Mouse (Mus musculus) intestine, postnatal 0 days (tissue): ENCODE data around the gene Plxna2. TPM values are rescaled to one million over a fixed set of nuclear protein-coding genes. Genes with fewer than 3 reads are reported as not detected.

ENCODE experiments used
- ATAC-seq: fragments of 200-750 bp; cut with Nextera tagmentation; 2 replicates; pipeline ENCODE4 v1.8.0; 2017; ENCODE audit warnings: mild to moderate bottlenecking, moderate TSS enrichment, moderate library complexity
- H3K27ac ChIP-seq: fragments of 300-500 bp; sonication (generic); 2 replicates; pipeline ENCODE4 v1.5.1; 2014; ENCODE audit warnings: mild to moderate bottlenecking, low read depth, low read length, moderate library complexity
- H3K27me3 ChIP-seq: fragments of 300-500 bp; sonication (generic); replicated peaks from 2 replicates; pipeline ENCODE4 v1.6.1; 2014; ENCODE audit warnings: low read length, mixed read lengths; ENCODE audit not compliant: control insufficient read depth, insufficient read depth
- H3K36me3 ChIP-seq: fragments of 300-500 bp; sonication (generic); 2 replicates; pipeline ENCODE4 v1.6.1; 2014; ENCODE audit warnings: mild to moderate bottlenecking, moderate library complexity; ENCODE audit not compliant: control insufficient read depth, insufficient read depth
- H3K4me1 ChIP-seq: fragments of 300-500 bp; sonication (generic); replicated peaks from 2 replicates; pipeline ENCODE4 v1.6.1; 2014; ENCODE audit warnings: antibody characterized with exemption, low read length, mixed read lengths; ENCODE audit not compliant: control insufficient read depth, insufficient read depth
- H3K4me2 ChIP-seq: fragments of 300-500 bp; sonication (generic); replicated peaks from 2 replicates; pipeline ENCODE4 v1.6.1; 2014; ENCODE audit warnings: low read depth, mild to moderate bottlenecking, moderate library complexity
- H3K4me3 ChIP-seq: fragments of 300-500 bp; sonication (generic); 2 replicates; pipeline ENCODE4 v1.5.1; 2014; ENCODE audit warnings: low read depth, low read length
- H3K9ac ChIP-seq: fragments of 300-500 bp; sonication (generic); 2 replicates; pipeline ENCODE4 v1.6.1; 2014; ENCODE audit warnings: mild to moderate bottlenecking, low read depth, low read length
- H3K9me3 ChIP-seq: fragments of 300-500 bp; sonication (generic); 2 replicates; pipeline ENCODE4 v1.6.1; 2016; ENCODE audit warnings: mixed run types; ENCODE audit not compliant: control insufficient read depth
- CTCF ChIP-seq: sonication (generic); IDR thresholded peaks from 2 replicates; pipeline ENCODE4 v1.5.1; 2016; ENCODE audit warnings: low read depth, mild to moderate bottlenecking, control low read depth, antibody characterized with exemption, moderate library complexity
- WGBS: fragments of 180-500 bp; shearing (Covaris S2); extraction: QIAGEN DNeasy Blood & Tissue Kit; methylation state at CpG from one replicate; pipeline ENCODE4 v1.1.7; 2014; 5-methylcytosine and 5-hydroxymethylcytosine counted together
- polyA plus RNA-seq: library from polyadenylated mRNA; unstranded; fragments of >200 nt; fragmentation: Nextera tagmentation; extraction: Ambion mirVana; gene quantifications from 2 replicates; pipeline ENCODE4 v1.2.1, GENCODE M21; 2015

The Plxna2 gene
- polyA plus RNA-seq, 1 experiment from 2014 or later, result 4.1 TPM

DNA sequence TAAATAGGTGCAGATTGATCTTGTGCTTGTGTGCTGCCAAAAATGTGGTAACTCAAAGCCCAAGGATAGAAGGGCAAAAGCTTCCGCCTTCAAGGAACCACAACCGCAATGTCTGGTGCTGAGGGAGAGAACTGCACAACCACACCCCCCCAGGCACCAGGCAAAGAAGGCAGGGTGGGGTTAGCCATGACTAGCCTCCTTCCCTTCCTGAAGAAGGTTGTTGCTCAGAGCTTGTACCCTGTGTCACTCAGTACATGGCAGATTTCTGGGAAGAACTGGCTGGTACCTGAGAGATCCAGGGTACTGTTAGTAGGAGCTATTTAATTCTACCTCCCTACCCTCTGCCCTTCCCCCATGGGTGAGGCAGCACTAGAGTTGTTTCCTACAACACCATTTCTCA, 8.1 kb downstream of the Plxna2 start:
- Histone ChIP-seq H3K27ac (no peak overlapping the region), H3K4me2 (no peak overlapping the region), H3K9me3 (no peaks in the 10 kb centered on the region), H3K27me3 (no peaks in the 10 kb centered on the region), H3K36me3 (no peaks in the 10 kb centered on the region), H3K4me1 (peaks cover 5% of the 10 kb centered on the region; the same call in 1 of the 2 replicates), H3K9ac (no peak overlapping the region), H3K4me3 (no peak overlapping the region)
- no peak for TF ChIP-seq CTCF
- WGBS, result 72% methylated on average over 2 of the region's 2 CpGs
- no peak for ATAC-seq

DNA sequence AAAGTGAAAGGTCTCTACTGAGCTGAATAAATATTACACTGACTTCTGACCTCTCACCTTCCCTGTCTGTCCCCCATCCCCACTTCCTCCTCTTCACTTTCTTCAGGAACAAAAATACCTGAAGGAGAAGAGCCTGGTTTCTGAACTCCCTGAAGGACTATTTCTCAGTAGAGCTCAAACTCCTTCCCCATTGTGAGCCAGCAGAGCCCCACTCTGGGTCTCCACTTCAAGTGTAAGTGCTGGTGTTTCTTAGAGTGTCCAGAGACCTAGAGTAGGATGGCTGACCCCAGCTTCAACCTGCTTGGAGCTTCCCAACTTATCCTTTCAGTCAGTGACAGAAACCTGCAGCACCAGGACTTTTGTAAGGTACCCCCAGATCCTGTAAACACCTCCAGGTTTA, 9.3 kb downstream of the Plxna2 start:
- peaks cover 5% of the 10 kb centered on the region for H3K4me1 ChIP-seq
- H3K9ac ChIP-seq, result no peak overlapping the region
- ATAC-seq, result no peak
- H3K9me3 ChIP-seq, result no peaks in the 10 kb centered on the region
- no peak overlapping the region for H3K4me3 ChIP-seq
- H3K27ac ChIP-seq, result no peak overlapping the region
- H3K4me2 ChIP-seq, result no peak overlapping the region
- TF ChIP-seq CTCF, result no peak
- no peaks in the 10 kb centered on the region for H3K27me3 ChIP-seq
- no peaks in the 10 kb centered on the region for H3K36me3 ChIP-seq

DNA sequence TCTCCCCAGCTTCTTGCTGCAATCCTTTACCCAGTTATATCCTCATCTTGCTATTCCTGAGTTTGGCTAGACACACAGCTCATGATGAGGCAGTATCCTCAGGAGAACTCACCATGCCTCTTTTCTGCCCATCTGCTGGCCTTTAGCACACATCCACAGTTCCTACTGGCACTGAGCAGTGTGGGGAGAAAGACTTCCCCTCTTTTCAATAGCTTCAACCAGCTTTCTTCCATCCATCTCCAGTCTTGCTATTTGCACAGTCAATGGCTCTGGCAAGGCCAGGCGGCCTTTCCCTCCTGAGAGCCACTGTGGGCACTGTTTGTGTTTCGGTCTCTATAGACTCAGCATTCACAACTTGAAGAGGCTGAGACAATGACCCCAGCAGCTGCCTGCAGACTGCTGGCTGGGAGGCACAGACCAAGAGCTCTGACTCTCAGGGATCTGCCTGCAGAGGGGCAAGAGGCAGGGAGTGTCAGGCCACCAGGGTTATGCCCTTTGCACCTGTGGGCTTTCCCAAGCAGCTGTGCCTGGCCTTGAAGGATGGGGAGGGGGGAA, 11.2 kb downstream of the Plxna2 start:
- no peak for TF ChIP-seq CTCF
- Histone ChIP-seq H3K27ac (no peak overlapping the region), H3K4me1 (peaks cover 1% of the 10 kb centered on the region), H3K9me3 (no peaks in the 10 kb centered on the region), H3K36me3 (no peaks in the 10 kb centered on the region), H3K4me3 (no peak overlapping the region), H3K9ac (no peak overlapping the region), H3K27me3 (no peaks in the 10 kb centered on the region), H3K4me2 (no peak overlapping the region)
- ATAC-seq, result no peak
- WGBS, result 72% methylated on average over 2 of the region's 2 CpGs

DNA sequence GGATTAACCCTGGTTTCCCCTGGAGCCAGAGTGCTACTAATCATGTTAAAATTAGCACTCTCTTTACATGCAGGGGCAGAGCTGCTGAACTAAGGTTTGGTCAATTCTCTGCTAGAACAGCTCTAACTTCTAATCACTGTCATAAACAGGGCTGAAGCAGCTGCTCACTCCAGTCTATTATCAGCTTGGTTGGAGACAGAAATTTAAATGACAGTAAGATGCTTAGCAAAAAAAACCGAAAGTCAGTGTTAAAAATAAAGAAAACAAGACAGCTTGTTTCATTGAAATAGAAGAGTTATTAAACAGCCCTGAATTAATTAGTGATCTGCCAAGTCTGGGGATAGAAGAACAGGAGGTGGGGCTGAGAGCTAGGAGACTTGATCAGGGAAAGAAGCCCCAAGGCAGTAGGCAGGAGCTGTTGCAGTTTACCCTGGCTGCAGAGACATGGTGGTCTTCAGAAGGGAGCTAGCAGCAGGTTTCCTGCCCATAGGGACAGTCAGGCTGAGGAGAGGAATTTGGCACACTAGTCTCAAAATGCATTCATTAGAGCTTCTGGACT, 12.6 kb downstream of the Plxna2 start:
- no peaks in the 10 kb centered on the region for H3K36me3 ChIP-seq
- 58% methylated on average over 1 of the region's 1 CpGs for WGBS
- ATAC-seq, result no peak
- no peak overlapping the region for H3K4me3 ChIP-seq
- peaks cover 3% of the 10 kb centered on the region; the same call in 1 of the 2 replicates for H3K4me1 ChIP-seq
- H3K9me3 ChIP-seq, result no peaks in the 10 kb centered on the region
- H3K27me3 ChIP-seq, result no peaks in the 10 kb centered on the region
- TF ChIP-seq CTCF, result no peak
- H3K9ac ChIP-seq, result no peak overlapping the region
- no peak overlapping the region for H3K27ac ChIP-seq
- H3K4me2 ChIP-seq, result no peak overlapping the region

DNA sequence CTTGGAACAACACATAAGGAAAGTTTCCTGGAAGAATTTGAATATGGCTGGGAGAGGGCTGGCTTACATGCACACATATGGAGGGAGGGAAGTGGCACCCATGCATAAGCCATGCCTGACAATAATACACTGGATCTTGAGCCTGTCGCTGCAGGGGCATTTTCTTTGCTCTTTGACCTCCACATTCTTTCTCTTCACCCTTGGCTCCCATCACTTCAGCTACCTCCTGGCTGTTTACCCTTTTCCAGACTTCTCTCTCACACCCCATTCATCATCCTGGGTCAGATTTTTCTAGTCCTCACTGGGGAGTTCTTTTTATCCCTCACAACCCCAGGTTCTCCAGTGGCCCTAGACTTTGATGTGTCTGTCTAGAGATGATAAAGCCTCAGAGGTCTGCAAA, 13.6 kb downstream of the Plxna2 start:
- TF ChIP-seq CTCF, result no peak
- Histone ChIP-seq H3K36me3 (no peaks in the 10 kb centered on the region), H3K4me2 (no peak overlapping the region), H3K4me3 (no peak overlapping the region), H3K27me3 (no peaks in the 10 kb centered on the region), H3K9ac (no peak overlapping the region), H3K4me1 (peaks cover 3% of the 10 kb centered on the region; the same call in 1 of the 2 replicates), H3K9me3 (no peaks in the 10 kb centered on the region), H3K27ac (no peak overlapping the region)
- 26% methylated on average over 1 of the region's 1 CpGs for WGBS
- ATAC-seq, result no peak

DNA sequence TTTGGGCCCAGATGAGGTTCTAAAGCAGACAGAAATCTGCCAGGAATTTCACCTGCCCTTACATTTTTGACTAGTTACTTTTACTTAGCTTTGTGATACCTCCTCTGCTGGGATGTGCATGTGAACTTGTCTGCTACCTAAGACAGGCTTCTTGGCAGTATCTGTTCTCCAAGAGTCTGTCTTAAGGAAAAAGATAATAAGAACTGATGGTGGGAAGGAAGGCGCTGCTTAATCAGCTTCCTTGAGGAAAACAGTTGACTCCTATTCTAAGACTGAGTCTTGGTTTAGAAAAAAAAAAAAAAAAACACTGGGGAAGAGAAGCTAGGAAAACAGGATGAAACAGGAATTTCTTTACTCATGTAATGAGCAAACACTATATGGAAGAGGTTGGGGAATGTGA, 14.0 kb downstream of the Plxna2 start:
- H3K4me1 ChIP-seq, result peaks cover 3% of the 10 kb centered on the region; the same call in 1 of the 2 replicates
- ATAC-seq, result no peak
- no peak overlapping the region for H3K4me2 ChIP-seq

More for the DNA sequence above, 14.0 kb downstream of the Plxna2 start:
- no peak overlapping the region for H3K4me3 ChIP-seq
- no peaks in the 10 kb centered on the region for H3K9me3 ChIP-seq
- no peak overlapping the region for H3K27ac ChIP-seq
- 86% methylated on average over 1 of the region's 1 CpGs for WGBS
- no peaks in the 10 kb centered on the region for H3K36me3 ChIP-seq
- TF ChIP-seq CTCF, result no peak
- no peak overlapping the region for H3K9ac ChIP-seq
- H3K27me3 ChIP-seq, result no peaks in the 10 kb centered on the region
